Mouse (Mus musculus) stomach, embryonic 15.5 days (tissue): Measurements from ENCODE around the gene Nomo1. TPM values are rescaled to one million over a fixed set of nuclear protein-coding genes. Genes with fewer than 3 reads are reported as not detected.

ENCODE experiments used
- ATAC-seq: fragments of 200-750 bp; cut with Nextera tagmentation; 2 replicates; pipeline ENCODE4 v1.8.0; 2017; ENCODE audit warnings: low read depth, moderate number of reproducible peaks, moderate TSS enrichment; ENCODE audit not compliant: insufficient read depth, low FRiP score
- H3K27ac ChIP-seq: fragments of 300-500 bp; sonication (generic); 2 replicates; pipeline ENCODE4 v1.5.1; 2015; ENCODE audit warnings: mild to moderate bottlenecking, inconsistent platforms
- H3K27me3 ChIP-seq: fragments of 300-500 bp; sonication (generic); replicated peaks from 2 replicates; pipeline ENCODE4 v1.6.1; 2015; ENCODE audit warnings: inconsistent platforms
- H3K36me3 ChIP-seq: fragments of 300-500 bp; sonication (generic); 2 replicates; pipeline ENCODE4 v1.6.1; 2015; ENCODE audit warnings: inconsistent platforms
- H3K4me1 ChIP-seq: fragments of 300-500 bp; sonication (generic); 2 replicates; pipeline ENCODE4 v1.6.1; 2015; ENCODE audit warnings: inconsistent platforms
- H3K4me2 ChIP-seq: fragments of 300-500 bp; sonication (generic); 2 replicates; pipeline ENCODE4 v1.6.1; 2015; ENCODE audit warnings: mild to moderate bottlenecking, inconsistent platforms
- H3K4me3 ChIP-seq: fragments of 300-500 bp; sonication (generic); replicated peaks from 2 replicates; pipeline ENCODE4 v1.5.1; 2015; ENCODE audit warnings: inconsistent platforms
- H3K9ac ChIP-seq: fragments of 300-500 bp; sonication (generic); 2 replicates; pipeline ENCODE4 v1.6.1; 2015; ENCODE audit warnings: inconsistent platforms
- H3K9me3 ChIP-seq: fragments of 300-500 bp; sonication (generic); 2 replicates; pipeline ENCODE4 v1.6.1; 2016; ENCODE audit warnings: inconsistent platforms
- WGBS: fragments of 180-500 bp; shearing (Covaris S2); methylation state at CpG from one replicate; pipeline ENCODE4 v1.1.7; 2015; 5-methylcytosine and 5-hydroxymethylcytosine counted together
- polyA plus RNA-seq: library from polyadenylated mRNA; unstranded; fragments of >200 nt; fragmentation: Nextera tagmentation; extraction: Ambion mirVana; gene quantifications from 2 replicates; pipeline ENCODE4 v1.2.1, GENCODE M21; 2015

Nomo1 gene
- polyA plus RNA-seq, 1 experiment from 2014 or later: 44.7 TPM

GRCm38 (mm10) chr7:46049981-46050380 is 16.5 kb downstream of the Nomo1 start:
- H3K4me2 ChIP-seq: no peak overlapping the region
- no peaks in the 10 kb centered on the region for H3K27me3 ChIP-seq
- 94% methylated on average over 7 of the region's 7 CpGs for WGBS
- H3K9ac ChIP-seq: no peak overlapping the region
- no peaks in the 10 kb centered on the region for H3K9me3 ChIP-seq
- H3K27ac ChIP-seq: no peak overlapping the region
- ATAC-seq: no peak
- H3K36me3 ChIP-seq: peaks cover 49% of the 10 kb centered on the region
- H3K4me3 ChIP-seq: no peak overlapping the region
- H3K4me1 ChIP-seq: no peaks in the 10 kb centered on the region

- ATAC-seq: no peak
- Histone ChIP-seq H3K4me2 (no peak overlapping the region), H3K36me3 (peaks cover 52% of the 10 kb centered on the region), H3K27ac (no peak overlapping the region), H3K27me3 (no peaks in the 10 kb centered on the region), H3K4me3 (no peak overlapping the region), H3K4me1 (no peaks in the 10 kb centered on the region), H3K9ac (no peak overlapping the region), H3K9me3 (no peaks in the 10 kb centered on the region)
- 83% methylated on average over 4 of the region's 4 CpGs for WGBS
Observed at GRCm38 (mm10) chr7:46052161-46052821, 18.8 kb downstream of the Nomo1 start.

GRCm38 (mm10) chr7:46053566-46053965 is 20.1 kb downstream of the Nomo1 start:
- Histone ChIP-seq H3K4me2 (no peak overlapping the region), H3K36me3 (peaks cover 49% of the 10 kb centered on the region), H3K27me3 (no peaks in the 10 kb centered on the region), H3K27ac (no peak overlapping the region), H3K4me1 (no peaks in the 10 kb centered on the region), H3K4me3 (no peak overlapping the region), H3K9ac (no peak overlapping the region), H3K9me3 (no peaks in the 10 kb centered on the region)
- no peak for ATAC-seq
- 96% methylated on average over 3 of the region's 3 CpGs for WGBS

GRCm38 (mm10) chr7:46058882-46059281 is 25.4 kb downstream of the Nomo1 start:
- Histone ChIP-seq H3K36me3 (peaks cover 49% of the 10 kb centered on the region), H3K4me2 (no peak overlapping the region; the same call in 1 of the 2 replicates), H3K9ac (no peak overlapping the region), H3K27ac (no peak overlapping the region), H3K4me1 (no peaks in the 10 kb centered on the region), H3K27me3 (no peaks in the 10 kb centered on the region), H3K9me3 (no peaks in the 10 kb centered on the region), H3K4me3 (no peak overlapping the region)
- ATAC-seq: no peak
- WGBS: 92% methylated on average over 11 of the region's 11 CpGs

- peaks cover 39% of the 10 kb centered on the region for H3K36me3 ChIP-seq
- H3K9me3 ChIP-seq: no peaks in the 10 kb centered on the region
- H3K4me2 ChIP-seq: no peak overlapping the region
- H3K9ac ChIP-seq: no peak overlapping the region
- WGBS: 94% methylated on average over 8 of the region's 8 CpGs
- no peak overlapping the region for H3K27ac ChIP-seq
- no peak overlapping the region for H3K4me3 ChIP-seq
- no peaks in the 10 kb centered on the region for H3K27me3 ChIP-seq
- no peak for ATAC-seq
- no peaks in the 10 kb centered on the region for H3K4me1 ChIP-seq
Observed at GRCm38 (mm10) chr7:46060688-46061087, 27.2 kb downstream of the Nomo1 start.

- Histone ChIP-seq H3K4me2 (no peak overlapping the region), H3K9ac (no peak overlapping the region), H3K4me3 (no peak overlapping the region), H3K9me3 (no peaks in the 10 kb centered on the region), H3K36me3 (peaks cover 39% of the 10 kb centered on the region), H3K27me3 (no peaks in the 10 kb centered on the region), H3K4me1 (no peaks in the 10 kb centered on the region), H3K27ac (no peak overlapping the region)
- ATAC-seq: peak; percentile 32; the same call in 1 of the 2 replicates
- 80% methylated on average over 16 of the region's 16 CpGs for WGBS
Observed at GRCm38 (mm10) chr7:46061614-46062013, 28.1 kb downstream of the Nomo1 start.

GRCm38 (mm10) chr7:46063296-46063695 is 29.8 kb downstream of the Nomo1 start:
- Histone ChIP-seq H3K9ac (no peak overlapping the region), H3K4me2 (no peak overlapping the region), H3K4me3 (no peak overlapping the region), H3K4me1 (no peaks in the 10 kb centered on the region), H3K36me3 (peaks cover 36% of the 10 kb centered on the region), H3K27ac (no peak overlapping the region), H3K9me3 (no peaks in the 10 kb centered on the region), H3K27me3 (no peaks in the 10 kb centered on the region)
- WGBS: 92% methylated on average over 6 of the region's 6 CpGs
- ATAC-seq: no peak

- ATAC-seq: no peak
- Histone ChIP-seq H3K4me3 (no peak overlapping the region), H3K27ac (no peak overlapping the region), H3K36me3 (peaks cover 46% of the 10 kb centered on the region), H3K9ac (no peak overlapping the region), H3K4me1 (no peaks in the 10 kb centered on the region), H3K4me2 (no peak overlapping the region), H3K27me3 (no peaks in the 10 kb centered on the region), H3K9me3 (no peaks in the 10 kb centered on the region)
- 93% methylated on average over 8 of the region's 8 CpGs for WGBS
Observed at GRCm38 (mm10) chr7:46068831-46069230, 35.3 kb downstream of the Nomo1 start.

GRCm38 (mm10) chr7:46076844-46077243 is 43.3 kb downstream of the Nomo1 start:
- Histone ChIP-seq H3K36me3 (peaks cover 29% of the 10 kb centered on the region), H3K27ac (no peak overlapping the region), H3K9ac (no peak overlapping the region)

GRCm38 (mm10) chr7:46077675-46078074 is 44.2 kb downstream of the Nomo1 start:
- no peaks in the 10 kb centered on the region for H3K9me3 ChIP-seq
- H3K4me3 ChIP-seq: no peak overlapping the region
- no peak for ATAC-seq
- no peak overlapping the region for H3K4me2 ChIP-seq
- peaks cover 28% of the 10 kb centered on the region for H3K36me3 ChIP-seq
- no peaks in the 10 kb centered on the region for H3K4me1 ChIP-seq
- H3K27ac ChIP-seq: no peak overlapping the region
- 78% methylated on average over 12 of the region's 12 CpGs for WGBS
- no peaks in the 10 kb centered on the region for H3K27me3 ChIP-seq
- H3K9ac ChIP-seq: no peak overlapping the region

More at GRCm38 (mm10) chr7:46076844-46077243, 43.3 kb downstream of the Nomo1 start:
- Histone ChIP-seq H3K4me3 (no peak overlapping the region), H3K4me2 (no peak overlapping the region), H3K9me3 (no peaks in the 10 kb centered on the region), H3K27me3 (no peaks in the 10 kb centered on the region), H3K4me1 (no peaks in the 10 kb centered on the region)
- no peak for ATAC-seq
- 79% methylated on average over 7 of the region's 7 CpGs for WGBS

- WGBS: 82% methylated on average over 10 of the region's 10 CpGs
- H3K4me2 ChIP-seq: no peak overlapping the region
- H3K4me1 ChIP-seq: peaks cover 8% of the 10 kb centered on the region; the same call in 1 of the 2 replicates
- no peaks in the 10 kb centered on the region for H3K27me3 ChIP-seq
- H3K36me3 ChIP-seq: peaks cover 39% of the 10 kb centered on the region
- H3K9ac ChIP-seq: no peak overlapping the region
- no peaks in the 10 kb centered on the region for H3K9me3 ChIP-seq
- H3K4me3 ChIP-seq: no peak overlapping the region
- H3K27ac ChIP-seq: no peak overlapping the region
- no peak for ATAC-seq
Observed at GRCm38 (mm10) chr7:46084024-46084423, 50.5 kb downstream of the Nomo1 start.

GRCm38 (mm10) chr7:46084839-46085513 is 51.5 kb downstream of the Nomo1 start:
- peaks cover 32% of the 10 kb centered on the region for H3K36me3 ChIP-seq
- H3K9ac ChIP-seq: no peak overlapping the region
- H3K9me3 ChIP-seq: no peaks in the 10 kb centered on the region
- WGBS: 62% methylated on average over 16 of the region's 16 CpGs
- H3K27me3 ChIP-seq: no peaks in the 10 kb centered on the region
- peaks cover 8% of the 10 kb centered on the region; the same call in 1 of the 2 replicates for H3K4me1 ChIP-seq
- no peak overlapping the region for H3K27ac ChIP-seq
- no peak overlapping the region for H3K4me2 ChIP-seq
- H3K4me3 ChIP-seq: no peak overlapping the region
- peak; percentile 50; the same call in 1 of the 2 replicates for ATAC-seq
